Comparison of ENCODE assay signal across 18 mouse cellular contexts in the genomic region with DNA sequence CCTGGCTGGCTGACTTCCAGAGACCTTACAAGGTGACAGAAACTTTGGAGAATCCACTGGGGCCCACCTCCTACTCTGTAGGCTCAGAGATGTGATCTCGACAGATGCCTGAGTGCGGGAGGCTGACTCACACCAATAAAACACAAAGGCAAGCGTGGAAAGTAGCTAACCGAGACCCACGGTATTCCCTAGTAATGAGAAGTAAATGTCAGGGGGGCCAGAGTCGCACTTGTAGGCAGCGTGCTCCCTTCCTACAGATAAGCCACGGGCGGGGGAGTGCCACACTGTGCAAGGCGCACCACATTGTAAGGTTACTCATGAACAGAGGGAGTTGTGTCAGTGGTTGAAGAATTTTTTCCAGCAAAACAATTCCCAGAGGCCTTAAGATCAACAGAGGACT. TPM values are rescaled to one million over a fixed set of nuclear protein-coding genes. Genes with fewer than 3 reads are reported as not detected.
DNase-seq lines count a peak whose midpoint lies in the region; ATAC-seq lines count a peak whose summit lies in the region.
"Had no signal": no experiment of that assay in that cellular context is flagged by ENCODE, and none has a peak within 500 bp of the region (broad histone marks: within the 10 kb centered on the region; RNA-seq: fewer than 3 reads in every experiment).

No protein-coding gene starts in this region.

- DNase-seq in heart, adult 8-10 months (ENCODE audit: low spot score), result no peak
- peak; percentile 38 for DNase-seq in layer of hippocampus, adult 9-11 months
- DNase-seq in layer of hippocampus, postnatal 10 days (ENCODE audit: low spot score in 2 of 2), result no peak
- peak; percentile 35 to 56 for DNase-seq in right cerebral cortex, adult 2 months (ENCODE audit: low spot score in 2 of 2)
- no peak for DNase-seq in right cerebral cortex, postnatal 4 days
- no peak for DNase-seq in spleen, adult 18-20 months
- DNase-seq: cerebellum, adult 9-10 months; gastrocnemius, postnatal 14 days; layer of hippocampus, postnatal 36 days had no signal

- peaks cover 63% of the 10 kb centered on the region for H3K36me3 ChIP-seq in heart, embryonic 12.5 days

- H3K4me1 ChIP-seq in heart, embryonic 12.5 days (replicated peaks), result peaks cover 13% of the 10 kb centered on the region
- H3K4me1 ChIP-seq: embryonic facial prominence, embryonic 12.5 days; forebrain, embryonic 15.5 days; limb, embryonic 12.5 days had no signal

- no peaks in the 10 kb centered on the region for H3K27me3 ChIP-seq in heart, embryonic 12.5 days (replicated peaks)
- H3K27me3 ChIP-seq: embryonic facial prominence, embryonic 12.5 days; forebrain, embryonic 15.5 days; limb, embryonic 12.5 days had no signal

- no peaks in the 10 kb centered on the region for H3K9me3 ChIP-seq in heart, embryonic 12.5 days (replicated peaks)
- H3K9me3 ChIP-seq: embryonic facial prominence, embryonic 12.5 days; forebrain, embryonic 15.5 days; heart, embryonic 10.5 days; limb, embryonic 12.5 days had no signal

- peak overlapping the region; percentile 50; the same call in 1 of the 2 replicates for H3K27ac ChIP-seq in heart, embryonic 12.5 days (ENCODE audit: poor library complexity, severe bottlenecking)
- H3K27ac ChIP-seq: embryonic facial prominence, embryonic 12.5 days; forebrain, embryonic 15.5 days; heart, embryonic 10.5 days; limb, embryonic 12.5 days had no signal

- H3K4me2 ChIP-seq in heart, embryonic 12.5 days, result no peak overlapping the region
- H3K4me2 ChIP-seq: embryonic facial prominence, embryonic 12.5 days; forebrain, embryonic 15.5 days; limb, embryonic 12.5 days had no signal

- no peak overlapping the region for H3K4me3 ChIP-seq in heart, embryonic 12.5 days
- H3K4me3 ChIP-seq: embryonic facial prominence, embryonic 12.5 days; forebrain, embryonic 15.5 days; heart, embryonic 10.5 days; limb, embryonic 12.5 days had no signal

- 52% methylated on average over 10 of the region's 10 CpGs for WGBS in heart, embryonic 12.5 days

- no peak for ATAC-seq in heart, embryonic 12.5 days (ENCODE audit: insufficient number of reproducible peaks, low FRiP score)
- ATAC-seq: forebrain, embryonic 15.5 days had no signal

- no peak overlapping the region for H3K9ac ChIP-seq in heart, embryonic 12.5 days
- H3K9ac ChIP-seq: embryonic facial prominence, embryonic 12.5 days; forebrain, embryonic 15.5 days; limb, embryonic 12.5 days had no signal

RNA-seq across cellular contexts. Expression of gene Adat1, which starts 7.6 kb away (rescaled TPM):
- polyA plus RNA-seq in heart, embryonic 12.5 days (2016; fragmentation: Nextera tagmentation; extraction: Ambion mirVana), result 6.5 TPM in 2 replicates
- 1 to 10 TPM; 1.5 to 2.1 (median 1.8) TPM for total RNA-seq in heart, adult 8-10 months (2022)
- total RNA-seq in layer of hippocampus, postnatal 10 days (2021), result 1 to 10 TPM; 5.0 to 5.2 TPM

RNA-seq across cellular contexts. Expression of gene Kars, which starts 26.6 kb away (rescaled TPM):
- polyA plus RNA-seq in heart, embryonic 12.5 days (2016; fragmentation: Nextera tagmentation; extraction: Ambion mirVana), result 146 and 153 TPM in 2 replicates
- total RNA-seq in heart, adult 8-10 months (2022), result 100 to 1,000 TPM; 106 to 113 (median 110) TPM
- total RNA-seq in layer of hippocampus, postnatal 10 days (2021), result 10 to 100 TPM; 83.3 to 96.7 TPM

RNA-seq across cellular contexts. Expression of gene Terf2ip, which starts 26.7 kb away (rescaled TPM):
- polyA plus RNA-seq in heart, embryonic 12.5 days (2016; fragmentation: Nextera tagmentation; extraction: Ambion mirVana), result 18.8 and 20.7 TPM in 2 replicates
- total RNA-seq in heart, adult 8-10 months (2022), result 10 to 100 TPM; 11.0 to 12.7 (median 11.3) TPM
- 10 to 100 TPM; 37.1 to 37.9 TPM for total RNA-seq in layer of hippocampus, postnatal 10 days (2021)

RNA-seq across cellular contexts. Expression of gene Gm6793, which starts 30.3 kb away (rescaled TPM):
- polyA plus RNA-seq in heart, embryonic 12.5 days (2016; fragmentation: Nextera tagmentation; extraction: Ambion mirVana), result 0.11 and 0.68 TPM in 2 replicates
- total RNA-seq in heart, adult 8-10 months (2022), result under 1 TPM in 2 of 4 experiments, not detected in 2; 0.22 to 0.57 TPM
- not detected for total RNA-seq in layer of hippocampus, postnatal 10 days (2021)
- total RNA-seq: gastrocnemius, postnatal 14 days; layer of hippocampus, postnatal 36 days; megakaryocyte-erythroid progenitor cell, adult 5-6 weeks had no signal
- polyA plus RNA-seq: cortical plate, adult 2 months; large intestine, adult 2 months; liver, embryonic 16.5 days had no signal

RNA-seq across cellular contexts. Expression of gene Gabarapl2, which starts 44.0 kb away (rescaled TPM):
- polyA plus RNA-seq in heart, embryonic 12.5 days (2016; fragmentation: Nextera tagmentation; extraction: Ambion mirVana), result 176 and 184 TPM in 2 replicates
- total RNA-seq in heart, adult 8-10 months (2022), result 100 to 1,000 TPM; 121 to 131 (median 122) TPM
- total RNA-seq in layer of hippocampus, postnatal 10 days (2021), result 100 to 1,000 TPM; 193 to 198 TPM

Comparison
In these comparisons a context has a peak if more than half of its experiments do, and no peak if none do; other contexts are left out.
1. DNase-seq: peak in layer of hippocampus, adult 9-11 months (single experiment) and right cerebral cortex, adult 2 months (2 of 2); none in heart, adult 8-10 months (single experiment), layer of hippocampus, postnatal 10 days (0 of 2), right cerebral cortex, postnatal 4 days (single experiment) and spleen, adult 18-20 months (0 of 2).